Mouse (Mus musculus): Measurements from ENCODE around the gene Zcchc7. TPM values are rescaled to one million over a fixed set of nuclear protein-coding genes. Genes with fewer than 3 reads are reported as not detected.
A peak's percentile ranks its signal among the peaks of the same experiment; 100 is the strongest.
"Not testable (repeated sequence)": the region's sequence is repeated elsewhere in the genome, so short reads cannot be mapped to it uniquely, and the experiment has no call there.

Gene Zcchc7
- polyA plus RNA-seq, 1 experiment from 2014 or later = 23.5 TPM

GRCm38 (mm10) chr4:44740471-44740870 lies 15.2 kb upstream of the Zcchc7 start:
- H3K9me3 ChIP-seq (replicated peaks; ENCODE audit: control insufficient read depth, low read length) = peaks cover 3% of the 10 kb centered on the region
- no peak overlapping the region for H3K27ac ChIP-seq (ENCODE audit: low read length)
- H3K36me3 ChIP-seq (ENCODE audit: control insufficient read depth, insufficient read depth) = no peaks in the 10 kb centered on the region
- H3K9ac ChIP-seq (ENCODE audit: low read length) = no peak overlapping the region
- 58% methylated on average over 1 of the region's 1 CpGs for WGBS
- no peak overlapping the region for H3K4me3 ChIP-seq (ENCODE audit: low read length)
- no peak overlapping the region for H3K4me2 ChIP-seq (ENCODE audit: low read depth, low read length)
- H3K27me3 ChIP-seq (ENCODE audit: control insufficient read depth, insufficient read depth, low read length) = no peaks in the 10 kb centered on the region
- no peak for ATAC-seq (replicated peaks; ENCODE audit: extremely low read depth, insufficient read depth, low FRiP score)
- no peaks in the 10 kb centered on the region for H3K4me1 ChIP-seq (ENCODE audit: control insufficient read depth, insufficient read depth, low read length)

GRCm38 (mm10) chr4:44756134-44756951 lies 666 bp downstream of the Zcchc7 start:
- Histone ChIP-seq H3K27me3 (ENCODE audit: control insufficient read depth, insufficient read depth, low read length) (no peaks in the 10 kb centered on the region), H3K4me1 (ENCODE audit: control insufficient read depth, insufficient read depth, low read length) (0 out of 2 replicates have a peak, but pooled peaks cover 3% of the 10 kb centered on the region), H3K9me3 (replicated peaks; ENCODE audit: control insufficient read depth, low read length) (no peaks in the 10 kb centered on the region), H3K9ac (ENCODE audit: low read length) (peak overlapping the region; percentile 97), H3K4me2 (ENCODE audit: low read depth, low read length) (peak overlapping the region; percentile 91), H3K4me3 (ENCODE audit: low read length) (peak overlapping the region; percentile 87), H3K27ac (ENCODE audit: low read length) (peak overlapping the region; percentile 94), H3K36me3 (ENCODE audit: control insufficient read depth, insufficient read depth) (no peaks in the 10 kb centered on the region)
- under 1% methylated on average over 60 of the region's 60 CpGs for WGBS
- ATAC-seq (replicated peaks; ENCODE audit: extremely low read depth, insufficient read depth, low FRiP score) = peak; percentile 98

- Histone ChIP-seq H3K4me2 (ENCODE audit: low read depth, low read length) (peak overlapping the region; percentile 91), H3K9ac (ENCODE audit: low read length) (peak overlapping the region; percentile 97), H3K27ac (ENCODE audit: low read length) (peak overlapping the region; percentile 94), H3K4me3 (ENCODE audit: low read length) (peak overlapping the region; percentile 87)
- 5% methylated on average over 10 of the region's 10 CpGs for WGBS
- H3K4me1 ChIP-seq (ENCODE audit: control insufficient read depth, insufficient read depth, low read length); H3K9me3 ChIP-seq (replicated peaks; ENCODE audit: control insufficient read depth, low read length); H3K27me3 ChIP-seq (ENCODE audit: control insufficient read depth, insufficient read depth, low read length); H3K36me3 ChIP-seq (ENCODE audit: control insufficient read depth, insufficient read depth); ATAC-seq (replicated peaks; ENCODE audit: extremely low read depth, insufficient read depth, low FRiP score): not testable (repeated sequence)
Measured at GRCm38 (mm10) chr4:44757131-44757530, 1.5 kb downstream of the Zcchc7 start.

GRCm38 (mm10) chr4:44774890-44775289 lies 19.2 kb downstream of the Zcchc7 start:
- H3K4me2 ChIP-seq (ENCODE audit: low read depth, low read length) = no peak overlapping the region
- WGBS = 86% methylated on average over 3 of the region's 3 CpGs

GRCm38 (mm10) chr4:44776651-44777050 lies 21.0 kb downstream of the Zcchc7 start:
- no peak overlapping the region for H3K4me2 ChIP-seq (ENCODE audit: low read depth, low read length)
- WGBS = 62% methylated on average over 2 of the region's 2 CpGs
- peaks cover 2% of the 10 kb centered on the region; the same call in 1 of the 2 replicates for H3K4me1 ChIP-seq (ENCODE audit: control insufficient read depth, insufficient read depth, low read length)
- H3K27me3 ChIP-seq (ENCODE audit: control insufficient read depth, insufficient read depth, low read length) = no peaks in the 10 kb centered on the region
- H3K27ac ChIP-seq (ENCODE audit: low read length) = no peak overlapping the region
- H3K4me3 ChIP-seq (ENCODE audit: low read length) = no peak overlapping the region
- no peaks in the 10 kb centered on the region for H3K36me3 ChIP-seq (ENCODE audit: control insufficient read depth, insufficient read depth)
- H3K9me3 ChIP-seq (replicated peaks; ENCODE audit: control insufficient read depth, low read length) = no peaks in the 10 kb centered on the region
- no peak; the same call in 1 of the 2 replicates for ATAC-seq (replicated peaks; ENCODE audit: extremely low read depth, insufficient read depth, low FRiP score)
- H3K9ac ChIP-seq (ENCODE audit: low read length) = no peak overlapping the region

More at GRCm38 (mm10) chr4:44774890-44775289, 19.2 kb downstream of the Zcchc7 start:
- no peak overlapping the region for H3K27ac ChIP-seq (ENCODE audit: low read length)
- H3K4me3 ChIP-seq (ENCODE audit: low read length) = no peak overlapping the region
- no peaks in the 10 kb centered on the region for H3K9me3 ChIP-seq (replicated peaks; ENCODE audit: control insufficient read depth, low read length)
- H3K9ac ChIP-seq (ENCODE audit: low read length) = no peak overlapping the region
- H3K4me1 ChIP-seq (ENCODE audit: control insufficient read depth, insufficient read depth, low read length) = peaks cover 2% of the 10 kb centered on the region; the same call in 1 of the 2 replicates
- H3K36me3 ChIP-seq (ENCODE audit: control insufficient read depth, insufficient read depth) = peaks cover 7% of the 10 kb centered on the region; the same call in 1 of the 2 replicates
- no peaks in the 10 kb centered on the region for H3K27me3 ChIP-seq (ENCODE audit: control insufficient read depth, insufficient read depth, low read length)
- no peak for ATAC-seq (replicated peaks; ENCODE audit: extremely low read depth, insufficient read depth, low FRiP score)

GRCm38 (mm10) chr4:44777101-44777500 lies 21.4 kb downstream of the Zcchc7 start:
- WGBS = 91% methylated on average over 3 of the region's 3 CpGs
- no peak for ATAC-seq (replicated peaks; ENCODE audit: extremely low read depth, insufficient read depth, low FRiP score)
- H3K27ac ChIP-seq (ENCODE audit: low read length) = no peak overlapping the region
- H3K4me2 ChIP-seq (ENCODE audit: low read depth, low read length) = no peak overlapping the region
- H3K9ac ChIP-seq (ENCODE audit: low read length) = no peak overlapping the region
- no peak overlapping the region for H3K4me3 ChIP-seq (ENCODE audit: low read length)
- no peaks in the 10 kb centered on the region for H3K27me3 ChIP-seq (ENCODE audit: control insufficient read depth, insufficient read depth, low read length)
- H3K36me3 ChIP-seq (ENCODE audit: control insufficient read depth, insufficient read depth) = no peaks in the 10 kb centered on the region
- H3K9me3 ChIP-seq (replicated peaks; ENCODE audit: control insufficient read depth, low read length) = no peaks in the 10 kb centered on the region
- H3K4me1 ChIP-seq (ENCODE audit: control insufficient read depth, insufficient read depth, low read length) = peaks cover 2% of the 10 kb centered on the region; the same call in 1 of the 2 replicates

GRCm38 (mm10) chr4:44777711-44778110 lies 22.0 kb downstream of the Zcchc7 start:
- H3K4me1 ChIP-seq (ENCODE audit: control insufficient read depth, insufficient read depth, low read length) = peaks cover 2% of the 10 kb centered on the region; the same call in 1 of the 2 replicates
- H3K27me3 ChIP-seq (ENCODE audit: control insufficient read depth, insufficient read depth, low read length) = no peaks in the 10 kb centered on the region
- no peak overlapping the region for H3K4me3 ChIP-seq (ENCODE audit: low read length)
- ATAC-seq (replicated peaks; ENCODE audit: extremely low read depth, insufficient read depth, low FRiP score) = no peak
- H3K9ac ChIP-seq (ENCODE audit: low read length) = no peak overlapping the region
- H3K4me2 ChIP-seq (ENCODE audit: low read depth, low read length) = no peak overlapping the region
- no peak overlapping the region for H3K27ac ChIP-seq (ENCODE audit: low read length)
- H3K9me3 ChIP-seq (replicated peaks; ENCODE audit: control insufficient read depth, low read length) = no peaks in the 10 kb centered on the region
- H3K36me3 ChIP-seq (ENCODE audit: control insufficient read depth, insufficient read depth) = no peaks in the 10 kb centered on the region

GRCm38 (mm10) chr4:44778316-44778715 lies 22.6 kb downstream of the Zcchc7 start:
- H3K4me2 ChIP-seq (ENCODE audit: low read depth, low read length) = no peak overlapping the region
- ATAC-seq (replicated peaks; ENCODE audit: extremely low read depth, insufficient read depth, low FRiP score) = no peak
- no peaks in the 10 kb centered on the region for H3K36me3 ChIP-seq (ENCODE audit: control insufficient read depth, insufficient read depth)
- H3K9ac ChIP-seq (ENCODE audit: low read length) = no peak overlapping the region
- no peaks in the 10 kb centered on the region for H3K27me3 ChIP-seq (ENCODE audit: control insufficient read depth, insufficient read depth, low read length)
- H3K27ac ChIP-seq (ENCODE audit: low read length) = no peak overlapping the region
- no peaks in the 10 kb centered on the region for H3K9me3 ChIP-seq (replicated peaks; ENCODE audit: control insufficient read depth, low read length)
- H3K4me3 ChIP-seq (ENCODE audit: low read length) = no peak overlapping the region
- peaks cover 2% of the 10 kb centered on the region; the same call in 1 of the 2 replicates for H3K4me1 ChIP-seq (ENCODE audit: control insufficient read depth, insufficient read depth, low read length)
- 52% methylated on average over 3 of the region's 3 CpGs for WGBS

GRCm38 (mm10) chr4:44780462-44781157 lies 24.9 kb downstream of the Zcchc7 start:
- no peak overlapping the region for H3K27ac ChIP-seq (ENCODE audit: low read length)
- ATAC-seq (replicated peaks; ENCODE audit: extremely low read depth, insufficient read depth, low FRiP score) = no peak
- peaks cover 2% of the 10 kb centered on the region; the same call in 1 of the 2 replicates for H3K4me1 ChIP-seq (ENCODE audit: control insufficient read depth, insufficient read depth, low read length)
- 85% methylated on average over 4 of the region's 4 CpGs for WGBS
- H3K4me3 ChIP-seq (ENCODE audit: low read length) = no peak overlapping the region
- H3K4me2 ChIP-seq (ENCODE audit: low read depth, low read length) = no peak overlapping the region
- H3K27me3 ChIP-seq (ENCODE audit: control insufficient read depth, insufficient read depth, low read length) = no peaks in the 10 kb centered on the region
- H3K9ac ChIP-seq (ENCODE audit: low read length) = no peak overlapping the region
- no peaks in the 10 kb centered on the region for H3K9me3 ChIP-seq (replicated peaks; ENCODE audit: control insufficient read depth, low read length)
- no peaks in the 10 kb centered on the region for H3K36me3 ChIP-seq (ENCODE audit: control insufficient read depth, insufficient read depth)
